Mouse (Mus musculus): ENCODE measurements around the gene Cdk4.

DNA sequence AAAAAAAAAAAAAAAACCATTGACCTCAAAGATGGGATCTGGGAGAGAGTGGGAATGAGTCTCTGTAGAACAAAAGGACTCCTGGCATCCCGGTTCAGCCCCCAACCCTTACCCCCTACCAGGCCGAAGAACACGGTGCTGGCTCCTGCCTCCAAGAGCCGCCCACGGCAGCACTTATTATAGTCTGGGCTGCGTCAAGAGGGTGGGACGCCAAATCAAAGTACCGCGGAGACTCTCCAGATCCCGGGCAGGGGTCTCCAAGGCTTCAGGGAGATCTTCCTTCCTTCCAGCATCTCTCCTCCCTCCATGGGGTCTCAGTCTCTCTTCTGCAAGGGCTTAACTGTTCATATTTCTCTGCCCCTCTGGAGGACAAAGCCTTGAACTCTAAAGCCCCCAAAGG, 14.2 kb downstream of the Cdk4 start:
- TF ChIP-seq CTCF (IDR thresholded peaks at IDR 0.05; ENCODE audit: extremely low read depth, insufficient read depth, insufficient read length, insufficient replicate concordance) (no peak), POLR2A (IDR thresholded peaks at IDR 0.05; ENCODE audit: low read depth, low read length) (no peak)
